Mouse (Mus musculus) testis, postnatal 10 days (tissue): ENCODE measurements around the gene 4930442H23Rik.
A peak's percentile ranks its signal among the peaks of the same experiment; 100 is the strongest.
"Not testable (repeated sequence)": the region's sequence is repeated elsewhere in the genome, so short reads cannot be mapped to it uniquely, and the experiment has no call there.

Source experiments
- DNase-seq: peaks from one replicate; pipeline ENCODE4 v3.0.0; 2021; ENCODE audit warnings: low spot score

4930442H23Rik gene

DNA sequence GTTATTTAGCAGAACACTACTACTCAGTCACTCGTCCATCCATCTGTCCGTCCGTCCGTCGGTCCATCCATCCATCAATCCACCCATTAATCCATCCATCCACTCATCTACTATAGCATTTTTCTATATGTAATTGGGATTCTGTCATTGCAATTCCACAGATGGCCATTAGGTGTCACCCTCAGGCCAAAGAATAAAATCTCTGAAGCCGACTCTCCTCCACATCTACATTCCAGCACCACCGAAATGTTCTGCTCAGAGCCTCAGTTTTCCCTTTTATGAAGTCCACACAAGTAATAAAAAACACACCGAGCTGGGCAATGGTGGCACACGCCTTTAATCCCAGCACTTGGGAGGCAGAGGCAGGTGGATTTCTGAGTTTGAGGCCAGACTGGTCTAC, 14.6 kb upstream of the 4930442H23Rik start:
- peak; percentile 71 for DNase-seq

DNA sequence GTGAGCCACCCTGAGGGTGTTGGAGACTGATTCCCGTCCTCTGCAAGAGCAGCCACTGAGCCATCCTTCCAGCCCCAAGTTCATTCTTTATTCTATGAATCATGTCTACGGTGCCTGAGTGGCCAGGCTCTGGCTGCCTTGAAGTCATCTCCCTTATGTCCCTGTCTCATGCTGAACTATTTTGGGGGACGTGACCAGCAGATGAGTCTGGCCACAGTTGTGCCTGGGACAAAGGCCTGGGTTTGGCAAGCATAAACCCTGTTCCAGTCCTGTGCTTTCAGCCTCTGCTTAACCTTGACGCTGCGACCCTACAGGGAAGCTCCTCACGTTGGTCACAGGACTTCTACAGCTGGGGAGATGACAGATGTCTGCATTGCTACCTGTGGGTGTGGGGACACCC, 13.7 kb upstream of the 4930442H23Rik start:
- DNase-seq = no peak

DNA sequence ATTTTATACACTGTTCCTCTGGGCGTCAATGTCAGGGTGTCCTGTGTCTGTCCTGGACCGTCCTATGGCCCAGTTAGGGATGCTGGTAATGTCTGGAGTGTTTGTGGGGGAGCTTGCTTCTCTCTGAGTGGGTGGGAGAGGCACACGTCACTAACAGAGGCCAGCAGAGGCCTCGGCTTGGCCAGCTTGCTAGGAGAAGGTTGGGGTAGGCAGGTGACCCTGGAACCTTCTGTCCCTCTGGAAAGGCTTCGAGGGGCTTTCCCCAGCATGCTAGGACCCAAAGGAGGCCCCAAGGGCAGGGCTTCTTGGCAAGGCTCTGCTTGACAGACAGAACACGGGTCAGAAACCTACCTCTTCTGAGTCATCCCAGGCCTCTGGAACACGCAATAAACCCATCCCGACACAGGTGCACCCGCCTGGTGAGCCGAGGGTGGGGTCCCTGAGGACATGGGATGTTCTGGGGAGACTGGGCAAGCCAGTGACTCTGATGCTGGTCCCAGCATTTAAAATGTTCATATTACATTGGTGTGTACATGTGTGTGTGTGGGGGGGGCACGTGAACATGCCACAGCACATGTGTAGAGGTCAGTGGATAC, 12.9 kb upstream of the 4930442H23Rik start:
- DNase-seq = no peak

DNA sequence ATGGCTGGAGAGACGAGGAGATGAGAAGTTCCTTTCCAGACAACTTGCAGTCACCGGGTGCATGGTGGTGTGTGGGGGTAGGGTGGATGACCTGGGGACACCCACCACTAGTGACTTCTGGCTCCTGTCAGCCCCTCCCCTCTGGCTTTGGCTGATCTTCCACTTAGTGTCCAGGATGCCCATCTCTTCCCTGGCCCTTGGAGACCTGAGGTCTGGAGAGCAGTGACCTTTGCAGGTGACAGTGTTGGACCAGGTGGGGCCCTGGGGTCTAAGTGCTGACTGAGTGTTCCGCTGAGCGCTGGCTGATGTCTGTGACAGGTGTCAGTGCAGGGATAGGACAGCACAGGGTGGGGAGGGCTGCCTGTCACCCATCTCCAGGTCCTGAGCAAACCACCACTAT, 11.7 kb upstream of the 4930442H23Rik start:
- DNase-seq = no peak

DNA sequence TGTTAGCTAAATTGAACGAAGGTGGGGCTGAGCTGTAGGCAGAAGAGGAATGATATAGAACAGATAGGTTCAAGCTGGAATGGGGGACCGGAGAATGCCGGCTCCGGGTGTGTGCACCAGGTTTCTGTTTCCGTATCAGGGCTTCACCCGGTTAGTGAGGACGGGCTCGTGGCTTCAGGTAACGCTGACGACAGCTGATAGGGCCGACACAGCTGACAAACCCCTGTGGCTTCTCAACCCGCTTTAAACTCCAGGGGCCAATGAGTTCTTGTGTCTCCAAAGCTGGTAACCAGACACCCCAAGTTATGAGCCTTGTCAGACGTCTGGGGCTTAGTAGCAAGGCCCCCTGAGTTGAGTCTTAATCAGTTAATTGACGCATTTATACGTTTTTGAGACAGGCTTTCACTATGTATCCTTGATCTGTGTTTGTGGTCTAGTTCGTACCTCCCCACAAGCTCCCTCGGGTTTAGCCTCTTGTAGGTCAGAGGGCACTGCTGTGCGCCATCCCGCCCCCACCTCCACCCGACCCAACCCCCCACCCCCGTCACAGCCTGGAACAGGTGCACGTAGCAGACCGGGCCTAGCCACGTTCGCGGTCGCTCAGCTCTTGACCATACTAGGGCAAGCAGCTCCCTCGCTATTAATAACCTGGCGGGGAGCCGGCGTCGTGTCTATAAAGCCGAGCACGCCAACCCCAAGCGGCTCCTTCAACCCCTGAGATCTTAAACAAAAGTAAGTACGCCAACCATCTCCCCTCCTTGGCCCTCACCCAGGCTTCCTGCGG, 10.5 kb upstream of the 4930442H23Rik start:
- DNase-seq = peak; percentile 74

DNA sequence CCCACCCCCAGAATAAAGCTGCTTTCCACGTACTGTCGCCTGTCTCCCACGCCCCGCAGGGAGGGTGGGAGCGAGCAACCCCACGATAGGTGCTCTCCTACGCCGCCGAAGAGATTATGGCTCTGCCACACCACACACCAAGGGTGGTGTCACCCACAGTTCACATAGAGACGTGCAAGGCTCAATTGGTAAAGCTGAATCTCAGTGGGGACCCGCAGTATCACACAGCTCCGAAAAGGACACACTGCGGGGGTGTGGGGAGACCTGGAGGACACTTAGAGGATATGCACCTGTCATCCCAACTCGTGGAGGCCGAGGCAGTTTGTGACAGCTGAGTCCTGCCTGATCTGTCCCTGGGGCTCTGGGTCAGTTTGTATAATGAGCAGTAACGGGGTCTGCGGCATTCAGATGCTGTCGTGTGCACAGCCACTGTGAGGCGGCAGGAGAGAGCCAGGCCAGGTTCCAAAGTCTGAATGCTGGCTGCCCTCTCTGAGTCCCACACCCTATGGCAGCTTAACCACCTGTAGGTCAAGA, 9.4 kb upstream of the 4930442H23Rik start:
- DNase-seq = no peak

DNA sequence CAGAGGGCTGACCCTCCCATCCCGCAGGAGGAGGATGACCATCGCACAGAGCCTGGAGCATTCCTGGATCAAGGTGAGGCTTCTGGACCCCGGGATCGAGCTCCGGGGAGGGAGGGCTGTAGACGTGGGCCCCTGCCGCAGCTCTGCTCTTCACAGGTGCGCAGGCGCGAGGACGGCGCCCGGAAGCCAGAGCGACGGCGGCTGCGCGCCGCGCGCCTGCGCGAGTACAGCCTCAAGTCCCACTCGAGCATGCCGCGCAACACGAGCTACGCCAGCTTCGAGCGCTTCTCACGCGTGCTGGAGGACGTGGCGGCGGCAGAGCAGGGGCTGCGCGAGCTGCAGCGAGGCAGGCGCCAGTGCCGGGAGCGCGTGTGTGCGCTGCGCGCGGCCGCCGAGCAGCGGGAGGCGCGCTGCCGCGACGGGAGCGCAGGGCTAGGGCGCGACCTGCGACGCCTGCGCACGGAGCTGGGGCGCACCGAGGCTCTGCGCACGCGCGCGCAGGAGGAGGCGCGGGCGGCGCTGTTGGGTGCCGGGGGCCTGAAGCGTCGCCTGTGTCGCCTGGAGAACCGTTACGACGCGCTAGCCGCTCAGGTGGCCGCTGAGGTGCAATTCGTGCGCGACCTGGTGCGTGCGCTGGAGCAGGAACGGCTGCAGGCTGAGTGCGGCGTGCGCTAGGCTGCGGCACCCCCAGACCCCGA, 8.8 kb upstream of the 4930442H23Rik start:
- peak; percentile 83 for DNase-seq

DNA sequence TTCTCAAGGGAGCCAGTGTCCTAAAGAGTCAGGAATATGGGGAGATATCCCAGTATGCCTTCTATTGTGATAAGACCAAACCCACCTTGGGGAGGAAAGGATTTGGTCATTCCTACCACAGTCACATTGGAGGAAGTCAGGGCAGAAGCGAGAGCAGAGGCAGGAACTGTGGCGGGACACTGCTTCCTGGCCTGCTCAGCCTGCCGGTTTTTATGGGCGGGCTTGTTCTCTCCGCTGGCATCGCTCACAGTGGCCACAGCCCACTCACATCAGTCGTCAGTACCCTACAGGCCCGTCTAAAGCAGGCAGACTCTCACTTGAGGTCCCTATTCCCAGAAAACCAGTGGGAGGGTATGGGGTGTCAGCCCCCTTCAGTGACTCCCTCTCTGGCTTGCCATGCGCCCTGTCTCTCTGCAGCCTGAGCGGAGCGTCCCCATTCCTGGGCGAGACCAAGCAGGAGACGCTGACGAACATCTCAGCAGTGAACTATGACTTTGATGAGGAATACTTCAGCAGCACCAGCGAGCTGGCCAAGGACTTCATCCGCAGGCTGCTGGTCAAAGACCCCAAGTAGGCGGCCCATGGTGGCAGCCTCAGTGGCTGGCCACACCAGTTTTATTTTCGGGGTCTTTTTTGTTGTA, 7.8 kb upstream of the 4930442H23Rik start:
- no peak for DNase-seq

DNA sequence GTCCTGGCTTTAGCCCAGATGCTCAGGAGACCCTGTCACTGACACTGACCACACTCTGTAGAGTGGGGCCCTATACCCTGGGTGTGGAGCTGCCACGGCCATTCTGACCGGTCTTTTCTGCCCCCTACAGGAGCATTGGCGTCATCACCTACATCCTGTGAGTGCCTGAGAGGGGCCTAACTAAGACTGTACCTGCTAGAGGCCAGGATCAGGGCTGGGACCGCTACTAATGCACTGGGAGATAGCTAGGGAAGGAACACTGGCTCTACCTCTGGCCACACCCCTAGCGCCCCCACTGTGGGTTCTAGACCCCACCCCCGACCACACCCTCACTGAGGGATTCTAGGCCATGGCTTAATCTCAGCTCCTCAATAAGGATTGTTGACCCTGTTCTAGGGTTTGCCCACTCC, 7.3 kb upstream of the 4930442H23Rik start:
- DNase-seq = peak; percentile 57

DNA sequence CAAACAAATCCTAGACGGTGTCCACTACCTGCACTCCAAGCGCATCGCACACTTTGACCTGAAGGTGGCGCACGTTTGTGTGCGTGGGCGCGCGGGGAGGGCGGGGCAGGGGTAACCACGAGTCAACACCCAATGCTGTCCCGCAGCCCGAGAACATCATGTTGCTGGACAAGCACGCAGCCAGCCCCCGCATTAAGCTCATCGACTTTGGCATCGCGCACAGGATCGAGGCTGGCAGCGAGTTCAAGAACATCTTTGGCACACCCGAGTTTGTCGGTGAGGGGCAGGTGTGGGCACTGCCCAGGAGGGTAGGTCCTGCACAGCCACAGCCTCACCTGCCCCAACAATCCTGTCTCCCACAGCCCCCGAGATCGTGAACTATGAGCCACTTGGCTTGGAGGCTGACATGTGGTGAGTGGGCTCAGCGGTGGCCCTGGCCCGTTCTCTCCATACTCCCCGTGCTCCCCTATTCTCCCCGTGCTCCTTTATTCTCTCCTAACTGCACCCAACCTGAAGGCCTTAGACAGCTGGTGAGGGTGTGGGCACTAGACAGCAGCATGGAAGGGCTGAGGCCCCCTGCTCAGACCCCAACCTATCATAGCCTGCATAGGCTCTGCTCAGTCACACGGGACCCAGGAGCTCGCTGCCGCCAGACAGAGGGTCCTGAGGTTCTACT, 6.7 kb upstream of the 4930442H23Rik start:
- peak; percentile 75 for DNase-seq

DNA sequence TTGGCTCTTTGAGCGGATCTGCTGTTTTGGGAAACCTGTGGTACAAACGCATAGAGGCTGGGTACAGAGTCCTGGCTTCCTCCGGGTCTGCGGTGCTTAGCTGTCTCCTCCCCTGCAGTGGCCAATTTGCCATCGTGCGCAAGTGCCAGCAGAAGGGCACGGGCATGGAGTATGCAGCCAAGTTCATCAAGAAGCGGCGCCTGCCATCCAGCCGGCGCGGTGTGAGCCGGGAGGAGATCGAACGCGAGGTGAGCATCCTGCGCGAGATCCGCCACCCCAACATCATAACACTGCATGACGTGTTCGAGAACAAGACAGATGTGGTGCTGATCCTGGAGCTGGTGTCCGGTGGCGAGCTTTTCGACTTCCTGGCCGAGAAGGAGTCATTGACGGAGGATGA, 6.2 kb upstream of the 4930442H23Rik start:
- no peak for DNase-seq

DNA sequence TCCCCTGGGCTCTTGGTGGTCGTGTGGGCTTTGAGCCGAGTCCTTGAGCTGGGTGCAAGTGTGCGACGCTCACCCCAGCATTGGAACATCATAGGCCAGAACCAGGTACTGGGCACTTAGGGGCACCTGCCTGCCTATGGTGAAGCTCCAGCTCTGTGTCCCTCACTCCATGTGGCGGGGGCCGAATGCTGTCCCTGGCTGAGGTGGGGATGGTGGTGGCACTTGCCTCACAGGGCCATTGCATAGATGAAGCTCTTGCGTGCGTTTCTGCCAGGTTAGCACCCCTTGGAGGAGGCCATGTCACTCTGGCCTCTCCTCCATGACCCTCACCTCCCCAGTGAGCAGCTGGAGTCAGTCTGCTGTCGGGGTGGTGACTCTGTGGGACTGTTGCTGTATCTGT, 3.5 kb upstream of the 4930442H23Rik start:
- DNase-seq = no peak

DNA sequence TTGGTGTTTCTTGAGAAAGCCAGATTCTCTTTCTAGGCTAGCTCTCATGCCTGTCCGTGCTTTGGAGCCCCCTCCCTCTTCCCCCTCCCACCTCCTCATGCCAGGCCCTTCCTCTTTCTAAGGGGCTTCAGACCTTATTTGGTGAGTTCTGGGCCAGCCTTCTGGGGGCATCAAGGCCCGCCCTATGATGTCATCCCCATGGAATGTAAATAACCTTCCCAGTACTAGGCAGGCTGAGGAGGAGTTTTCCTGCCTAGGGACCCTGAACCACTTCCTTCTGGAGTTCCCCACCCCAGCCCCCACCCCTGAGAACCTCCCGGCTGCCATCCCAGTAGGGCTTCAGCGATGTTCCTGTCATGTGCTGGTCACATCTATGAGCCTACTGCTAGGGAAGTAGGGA, 1.1 kb upstream of the 4930442H23Rik start:
- no peak for DNase-seq

DNA sequence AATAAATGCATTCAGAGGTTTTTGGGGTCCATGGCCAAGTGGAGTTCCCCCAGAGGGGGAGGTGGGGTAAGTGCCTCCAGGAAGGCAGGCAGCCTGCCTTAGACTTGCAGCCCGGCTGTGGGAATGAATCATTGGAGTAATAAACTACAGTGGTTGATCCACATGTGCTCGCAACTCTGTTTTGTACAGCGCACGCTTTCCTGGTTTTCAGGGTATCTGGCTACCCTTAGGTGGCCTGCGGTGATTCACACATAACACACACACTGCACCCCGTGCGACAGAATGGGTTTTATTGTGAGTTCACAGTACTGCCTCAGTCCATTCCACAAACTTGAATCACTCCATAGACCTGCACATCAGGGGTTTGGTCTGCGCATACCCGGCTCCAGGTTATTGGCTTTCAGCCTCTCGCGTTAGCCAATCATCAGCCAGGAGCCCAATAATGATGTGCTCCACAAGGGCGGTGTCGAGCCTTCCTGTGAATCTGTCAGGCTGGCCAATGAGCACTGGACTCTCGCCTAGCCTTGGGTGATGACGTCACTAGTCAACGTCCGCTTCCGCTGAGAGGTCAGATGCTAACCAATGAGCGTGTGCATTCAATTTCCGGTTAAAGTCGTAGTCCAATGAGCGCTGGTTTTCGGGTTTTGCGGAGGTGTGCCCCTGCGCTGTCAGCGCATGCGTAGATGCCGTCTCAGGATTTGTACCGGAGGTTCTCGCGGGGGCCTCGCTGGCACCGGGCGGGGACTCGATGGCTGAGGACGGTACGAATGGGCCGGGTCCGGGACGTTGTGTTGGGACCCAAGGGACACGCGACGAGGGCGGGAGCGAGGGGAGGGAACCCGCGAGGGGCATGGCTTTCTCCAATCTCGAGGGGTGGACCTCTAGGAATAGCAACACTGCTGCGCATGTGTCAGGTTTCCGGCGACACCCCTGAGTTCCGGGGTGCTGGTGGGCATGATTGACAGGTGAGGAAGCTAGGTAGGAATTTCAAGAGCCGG, 1.0 kb downstream of the 4930442H23Rik start, which contains the start of gene Dapk3:
Gene Dapk3, plus strand, starts transcription at position 670 of the 998 bp plus-strand sequence.
- DNase-seq = peak; percentile 94

DNA sequence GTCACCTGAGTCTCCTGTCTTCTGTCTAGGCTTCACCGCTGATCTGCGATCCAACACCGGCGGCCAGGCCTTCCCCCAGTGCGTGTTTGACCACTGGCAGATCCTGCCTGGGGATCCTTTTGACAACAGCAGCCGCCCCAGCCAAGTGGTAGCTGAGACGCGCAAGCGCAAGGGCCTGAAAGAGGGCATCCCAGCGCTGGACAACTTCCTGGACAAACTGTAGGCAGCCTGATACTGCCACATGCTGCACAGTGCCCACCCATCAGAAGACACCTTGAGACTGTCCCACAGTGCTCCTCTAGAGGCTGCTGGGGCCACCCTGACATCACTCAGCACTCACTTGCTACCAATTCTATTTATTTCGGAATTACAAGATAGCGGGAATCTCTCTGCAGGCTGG, 1.8 kb downstream of the 4930442H23Rik start:
- DNase-seq = not testable (repeated sequence)

DNA sequence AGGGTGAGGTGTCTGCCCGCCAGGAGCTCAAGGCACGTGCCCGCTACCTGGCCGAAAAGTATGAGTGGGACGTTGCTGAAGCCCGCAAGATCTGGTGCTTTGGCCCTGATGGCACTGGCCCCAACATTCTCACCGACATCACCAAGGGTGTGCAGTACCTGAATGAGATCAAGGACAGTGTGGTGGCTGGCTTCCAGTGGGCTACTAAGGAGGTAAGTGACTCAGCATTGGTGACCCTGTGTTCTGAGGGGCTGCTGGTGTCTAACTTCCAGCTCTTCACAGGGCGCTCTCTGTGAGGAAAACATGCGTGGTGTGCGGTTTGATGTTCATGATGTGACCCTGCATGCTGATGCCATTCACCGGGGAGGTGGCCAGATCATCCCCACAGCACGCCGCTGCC, 2.7 kb downstream of the 4930442H23Rik start:
- DNase-seq = no peak

DNA sequence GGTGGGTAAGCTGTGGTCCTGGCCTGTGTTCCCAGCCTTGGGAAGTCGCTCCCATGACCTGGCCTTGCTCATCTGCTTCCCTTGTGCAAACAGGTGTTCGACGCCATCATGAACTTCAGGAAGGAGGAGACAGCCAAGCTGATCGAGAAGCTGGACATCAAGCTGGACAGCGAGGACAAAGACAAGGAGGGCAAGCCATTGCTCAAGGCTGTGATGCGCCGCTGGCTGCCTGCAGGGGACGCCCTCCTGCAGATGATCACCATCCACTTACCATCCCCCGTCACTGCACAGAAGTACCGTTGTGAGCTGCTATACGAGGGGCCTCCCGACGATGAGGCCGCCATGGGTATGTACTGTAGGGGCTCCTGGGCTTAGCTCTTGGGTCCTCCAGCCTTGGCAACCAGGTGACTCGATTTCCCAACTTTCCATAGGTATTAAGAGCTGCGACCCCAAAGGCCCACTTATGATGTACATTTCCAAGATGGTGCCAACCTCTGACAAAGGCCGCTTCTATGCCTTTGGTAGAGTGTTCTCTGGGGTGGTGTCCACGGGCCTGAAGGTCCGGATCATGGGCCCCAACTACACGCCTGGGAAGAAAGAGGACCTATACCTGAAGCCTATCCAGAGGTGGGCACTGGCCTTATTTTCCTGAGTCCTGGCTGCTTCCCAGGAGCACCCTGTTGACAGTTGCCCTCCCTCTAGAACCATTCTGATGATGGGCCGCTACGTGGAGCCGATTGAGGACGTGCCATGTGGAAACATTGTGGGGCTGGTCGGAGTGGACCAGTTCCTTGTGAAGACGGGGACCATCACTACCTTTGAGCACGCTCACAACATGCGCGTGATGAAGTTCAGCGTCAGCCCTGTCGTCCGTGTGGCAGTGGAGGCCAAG, 4.0 kb downstream of the 4930442H23Rik start:
- no peak for DNase-seq

DNA sequence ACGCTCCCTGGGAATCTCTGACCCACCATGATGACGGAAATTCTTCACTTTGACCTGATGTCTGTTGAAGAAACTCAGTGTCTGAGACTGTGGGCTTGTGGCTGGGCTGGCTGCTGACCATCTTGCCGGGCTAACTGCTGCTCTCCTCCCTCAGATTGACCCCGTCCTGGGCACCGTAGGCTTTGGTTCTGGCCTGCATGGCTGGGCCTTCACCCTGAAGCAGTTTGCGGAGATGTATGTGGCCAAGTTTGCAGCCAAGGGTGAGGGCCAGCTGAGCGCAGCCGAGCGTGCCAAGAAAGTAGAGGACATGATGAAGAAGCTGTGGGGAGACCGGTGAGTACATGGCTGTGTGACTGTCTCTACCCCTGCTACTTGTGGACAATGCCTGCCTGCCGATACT, 4.7 kb downstream of the 4930442H23Rik start:
- no peak for DNase-seq

DNA sequence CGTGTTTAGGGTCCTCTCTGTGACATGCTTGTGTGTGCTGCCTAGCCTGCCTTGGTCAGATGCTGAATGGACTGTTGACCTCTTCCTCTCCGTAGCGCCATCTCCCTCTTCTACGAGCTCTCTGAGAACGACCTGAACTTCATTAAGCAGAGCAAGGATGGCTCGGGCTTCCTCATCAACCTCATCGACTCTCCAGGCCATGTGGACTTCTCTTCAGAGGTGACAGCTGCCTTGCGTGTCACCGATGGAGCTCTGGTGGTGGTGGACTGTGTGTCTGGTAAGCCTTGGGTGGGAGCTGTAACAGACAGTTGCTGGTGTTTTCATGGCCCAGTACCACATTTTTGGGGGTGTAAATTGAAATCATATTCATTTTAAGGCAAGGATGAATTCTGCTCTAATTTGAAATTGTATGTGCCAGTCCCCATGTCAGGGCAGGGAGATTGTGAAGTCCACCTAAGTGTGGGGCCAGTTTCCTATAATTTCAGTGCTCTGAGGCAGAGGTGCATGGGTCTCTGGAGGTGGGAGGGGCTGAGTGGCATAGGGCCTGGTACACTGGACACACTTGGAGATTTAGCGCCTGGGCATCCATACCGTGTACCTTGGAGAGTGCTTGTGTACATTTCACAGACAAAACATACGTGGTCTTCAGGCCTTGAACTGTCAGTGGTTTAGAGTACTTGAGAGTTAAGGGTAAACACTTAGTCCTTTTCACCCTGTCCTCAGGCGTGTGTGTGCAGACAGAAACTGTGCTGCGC, 5.5 kb downstream of the 4930442H23Rik start:
- DNase-seq = peak; percentile 73
